Mouse (Mus musculus): ENCODE measurements around the gene Notch2. TPM values are rescaled to one million over a fixed set of nuclear protein-coding genes. Genes with fewer than 3 reads are reported as not detected.
A peak's percentile ranks its signal among the peaks of the same experiment; 100 is the strongest.

Notch2 gene
- polyA plus RNA-seq, 1 experiment: 16.3 TPM

DNA sequence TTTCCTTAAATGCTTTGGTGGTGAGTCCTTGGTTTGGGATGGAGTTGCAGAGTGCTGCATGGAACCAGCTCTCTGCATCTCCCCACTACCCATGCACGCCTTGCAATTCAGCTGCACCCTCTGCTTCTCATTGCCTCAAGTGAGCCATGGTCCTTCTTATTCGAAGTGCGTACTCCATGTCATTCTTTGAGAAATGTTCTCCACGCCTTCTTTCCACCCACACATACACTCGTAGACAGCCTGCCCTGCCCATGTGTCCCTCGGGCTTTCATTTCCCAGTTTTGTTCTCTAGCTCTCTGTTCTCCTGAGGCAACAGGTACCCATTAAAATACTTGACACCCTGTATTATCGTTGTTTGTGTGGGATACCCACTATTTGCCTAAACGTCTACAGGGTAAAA, 76.8 kb downstream of the Notch2 start:
- 82% methylated on average over 8 of the region's 8 CpGs for WGBS
- H3K4me1 ChIP-seq (ENCODE audit: control insufficient read depth, insufficient read depth, low read length): no peaks in the 10 kb centered on the region
- no peak for TF ChIP-seq CTCF (conservative IDR thresholded peaks at IDR 0.05; ENCODE audit: insufficient read depth, insufficient read length, low read depth, low read length)
- no peak for TF ChIP-seq POLR2A (IDR thresholded peaks at IDR 0.05; ENCODE audit: low read depth, low read length)
- DNase-seq: no peak
- H3K4me3 ChIP-seq (ENCODE audit: insufficient read depth, low read depth, low read length): no peak overlapping the region
- H3K36me3 ChIP-seq (ENCODE audit: control insufficient read depth, insufficient read depth, low read length): no peaks in the 10 kb centered on the region
- no peaks in the 10 kb centered on the region for H3K27me3 ChIP-seq (replicated peaks; ENCODE audit: control insufficient read depth, insufficient read depth, low read length)
- no peak overlapping the region for H3K27ac ChIP-seq (ENCODE audit: insufficient read depth, low read depth, low read length)

DNA sequence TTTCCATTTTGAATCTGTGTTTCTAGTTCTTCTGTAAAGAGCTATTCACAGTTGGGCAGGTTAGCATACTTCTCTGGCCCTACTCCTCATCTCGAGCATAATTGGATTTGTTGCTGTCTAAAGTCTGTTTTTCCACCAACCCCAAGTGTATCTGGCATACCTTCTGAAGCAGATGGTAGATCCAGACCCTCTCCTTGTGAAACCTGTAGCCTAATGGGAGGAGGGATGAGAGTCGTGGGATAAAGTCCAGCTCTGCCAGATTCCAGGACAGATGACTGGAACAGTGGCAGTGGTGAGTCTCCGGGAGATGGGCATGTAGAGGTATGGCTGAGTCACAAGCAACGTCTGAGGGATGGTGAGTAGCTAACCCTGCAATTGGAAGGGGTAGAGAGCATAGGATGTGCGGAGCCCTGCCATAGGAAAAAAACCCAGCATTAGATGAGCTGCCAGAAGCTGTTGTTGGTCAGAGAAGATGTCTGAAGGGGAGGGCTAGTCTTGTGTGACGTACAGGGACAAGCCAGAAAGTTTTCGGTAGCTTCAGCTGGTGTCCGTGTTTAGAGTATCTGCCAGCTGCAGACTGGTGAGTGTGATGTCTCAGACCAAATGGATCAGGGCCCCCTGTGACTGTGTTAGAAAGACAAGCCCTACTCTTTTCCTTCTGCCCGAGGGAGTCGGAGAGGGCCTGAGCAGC, 79.5 kb downstream of the Notch2 start:
- TF ChIP-seq CTCF (conservative IDR thresholded peaks at IDR 0.05; ENCODE audit: insufficient read depth, insufficient read length, low read depth, low read length): no peak
- TF ChIP-seq POLR2A (IDR thresholded peaks at IDR 0.05; ENCODE audit: low read depth, low read length): no peak

DNA sequence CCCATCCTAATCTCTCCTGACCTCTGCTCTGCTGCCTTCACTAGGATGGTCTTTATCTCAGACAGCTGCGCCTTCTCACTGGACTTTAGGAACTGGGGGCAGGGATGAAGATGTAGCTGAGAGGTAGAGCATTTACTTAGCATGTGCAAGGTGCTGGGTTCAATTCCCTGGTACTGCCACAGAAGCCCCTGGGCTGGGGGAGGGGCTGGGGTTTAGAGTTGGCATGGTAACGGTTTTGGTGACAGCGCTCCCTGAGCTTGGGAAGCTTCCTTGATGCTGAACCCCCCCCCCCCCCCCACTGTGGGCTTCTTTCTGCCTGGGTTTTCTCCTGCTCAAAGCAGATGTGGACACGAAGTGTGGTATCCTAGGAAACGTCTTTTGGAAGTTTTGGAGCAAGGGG, 80.6 kb downstream of the Notch2 start:
- no peak for DNase-seq
- no peaks in the 10 kb centered on the region for H3K36me3 ChIP-seq (ENCODE audit: control insufficient read depth, insufficient read depth, low read length)
- 87% methylated on average over 5 of the region's 5 CpGs for WGBS
- H3K4me1 ChIP-seq (ENCODE audit: control insufficient read depth, insufficient read depth, low read length): peaks cover 10% of the 10 kb centered on the region
- TF ChIP-seq POLR2A (IDR thresholded peaks at IDR 0.05; ENCODE audit: low read depth, low read length): no peak
- no peak for TF ChIP-seq CTCF (conservative IDR thresholded peaks at IDR 0.05; ENCODE audit: insufficient read depth, insufficient read length, low read depth, low read length)
- H3K27ac ChIP-seq (ENCODE audit: insufficient read depth, low read depth, low read length): no peak overlapping the region
- H3K27me3 ChIP-seq (replicated peaks; ENCODE audit: control insufficient read depth, insufficient read depth, low read length): no peaks in the 10 kb centered on the region
- H3K4me3 ChIP-seq (ENCODE audit: insufficient read depth, low read depth, low read length): no peak overlapping the region

More for the DNA sequence above, 79.5 kb downstream of the Notch2 start:
- no peaks in the 10 kb centered on the region for H3K36me3 ChIP-seq (ENCODE audit: control insufficient read depth, insufficient read depth, low read length)
- WGBS: 71% methylated on average over 10 of the region's 10 CpGs
- H3K27me3 ChIP-seq (replicated peaks; ENCODE audit: control insufficient read depth, insufficient read depth, low read length): no peaks in the 10 kb centered on the region
- no peak overlapping the region for H3K4me3 ChIP-seq (ENCODE audit: insufficient read depth, low read depth, low read length)
- no peak for DNase-seq
- H3K27ac ChIP-seq (ENCODE audit: insufficient read depth, low read depth, low read length): no peak overlapping the region
- H3K4me1 ChIP-seq (ENCODE audit: control insufficient read depth, insufficient read depth, low read length): peaks cover 2% of the 10 kb centered on the region

DNA sequence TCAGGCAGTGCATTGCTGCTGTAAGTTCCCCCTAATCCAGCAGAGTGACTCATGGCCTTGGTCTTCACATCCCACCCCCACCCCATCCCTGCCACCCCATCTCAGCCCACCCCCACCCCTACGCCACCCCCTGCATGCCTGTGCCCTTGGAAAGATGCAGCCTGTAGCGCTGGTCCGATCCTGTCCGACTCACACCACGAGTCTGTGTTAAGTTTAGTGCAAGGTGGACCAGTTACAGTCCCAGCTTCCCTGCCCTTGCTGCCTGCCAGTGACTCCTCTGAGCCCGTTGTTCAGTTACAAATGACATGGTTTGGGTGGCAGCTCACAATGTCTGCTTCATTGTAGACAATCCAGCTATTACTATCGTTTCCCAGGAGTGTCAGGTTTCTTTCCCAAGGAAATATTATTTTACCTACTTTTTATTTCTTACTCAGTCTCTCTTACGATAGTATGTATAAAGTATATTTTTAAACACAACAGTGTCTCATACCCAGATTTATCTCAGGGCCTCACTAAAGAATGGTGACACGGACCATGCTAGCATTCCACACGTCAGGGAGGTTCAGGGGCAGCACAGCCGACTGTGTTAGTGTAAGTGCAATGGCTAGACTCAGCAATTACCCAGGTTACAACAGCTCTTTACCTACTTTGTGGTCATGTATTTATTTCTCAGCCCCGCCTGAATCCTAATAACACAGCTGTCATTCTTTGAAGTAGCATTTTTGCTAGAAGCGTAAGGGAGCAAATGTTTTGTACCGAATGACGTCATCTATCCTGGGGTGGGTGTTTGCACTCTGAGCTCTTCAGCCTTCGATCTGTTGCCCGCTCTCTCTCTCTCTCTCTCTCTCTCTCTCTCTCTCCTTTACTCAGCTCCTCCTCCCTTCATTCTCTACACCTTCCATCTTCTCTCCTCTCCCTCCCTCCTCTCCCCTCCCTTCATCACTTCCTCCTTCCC, 81.6 kb downstream of the Notch2 start:
- no peak for DNase-seq
- H3K4me1 ChIP-seq (ENCODE audit: control insufficient read depth, insufficient read depth, low read length): peaks cover 15% of the 10 kb centered on the region
- no peaks in the 10 kb centered on the region for H3K36me3 ChIP-seq (ENCODE audit: control insufficient read depth, insufficient read depth, low read length)
- no peak overlapping the region for H3K27ac ChIP-seq (ENCODE audit: insufficient read depth, low read depth, low read length)
- 77% methylated on average over 17 of the region's 17 CpGs for WGBS
- no peak overlapping the region for H3K4me3 ChIP-seq (ENCODE audit: insufficient read depth, low read depth, low read length)
- H3K27me3 ChIP-seq (replicated peaks; ENCODE audit: control insufficient read depth, insufficient read depth, low read length): no peaks in the 10 kb centered on the region
- TF ChIP-seq POLR2A (IDR thresholded peaks at IDR 0.05; ENCODE audit: low read depth, low read length) (no peak), CTCF (conservative IDR thresholded peaks at IDR 0.05; ENCODE audit: insufficient read depth, insufficient read length, low read depth, low read length) (no peak)

DNA sequence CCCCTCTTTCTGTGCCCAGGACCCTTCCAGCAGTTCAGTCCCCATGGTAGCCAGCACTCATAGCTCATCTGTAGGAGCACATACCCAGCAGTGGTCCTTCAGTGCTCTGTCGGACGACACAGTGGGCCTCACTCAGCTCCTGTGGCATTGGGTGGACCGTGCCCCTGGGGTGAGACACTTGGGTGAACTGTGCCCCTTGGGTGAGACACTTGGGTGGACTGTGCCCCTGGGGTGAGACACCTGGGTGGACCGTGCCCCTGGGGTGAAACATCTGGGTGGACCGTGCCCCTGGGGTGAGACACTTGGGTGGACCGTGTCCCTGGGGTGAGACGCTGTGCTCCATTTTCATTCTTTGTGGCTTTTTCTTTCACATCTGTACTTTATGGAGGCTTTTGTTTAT, 83.7 kb downstream of the Notch2 start:
- Histone ChIP-seq H3K27ac (ENCODE audit: insufficient read depth, low read depth, low read length) (no peak overlapping the region), H3K36me3 (ENCODE audit: control insufficient read depth, insufficient read depth, low read length) (no peaks in the 10 kb centered on the region; the same call in 1 of the 2 replicates), H3K4me3 (ENCODE audit: insufficient read depth, low read depth, low read length) (no peak overlapping the region), H3K4me1 (ENCODE audit: control insufficient read depth, insufficient read depth, low read length) (peaks cover 19% of the 10 kb centered on the region), H3K27me3 (replicated peaks; ENCODE audit: control insufficient read depth, insufficient read depth, low read length) (no peaks in the 10 kb centered on the region)
- WGBS: 75% methylated on average over 7 of the region's 7 CpGs
- peak; percentile 19 for DNase-seq
- TF ChIP-seq POLR2A (IDR thresholded peaks at IDR 0.05; ENCODE audit: low read depth, low read length) (no peak), CTCF (conservative IDR thresholded peaks at IDR 0.05; ENCODE audit: insufficient read depth, insufficient read length, low read depth, low read length) (no peak)

DNA sequence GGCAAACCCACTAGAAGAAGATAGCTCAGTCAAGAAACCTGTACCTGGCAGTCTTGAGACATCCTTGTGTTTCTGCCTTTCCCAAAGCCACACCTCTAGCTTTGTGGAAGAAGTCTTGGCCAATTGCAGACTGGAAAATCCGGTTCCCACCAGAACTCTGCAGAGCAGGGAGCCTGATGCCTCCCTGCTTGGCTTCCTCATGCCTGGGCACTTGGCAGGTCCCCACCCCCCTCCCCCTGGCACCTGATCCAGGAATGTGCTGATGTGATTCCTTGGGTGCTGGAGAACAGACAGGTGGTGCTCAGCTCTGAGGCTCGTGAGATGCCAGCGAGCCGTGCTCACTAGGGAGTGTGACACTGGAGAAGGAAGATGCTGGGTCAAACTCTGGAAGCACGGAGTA, 85.3 kb downstream of the Notch2 start:
- Histone ChIP-seq H3K36me3 (ENCODE audit: control insufficient read depth, insufficient read depth, low read length) (peaks cover 6% of the 10 kb centered on the region; the same call in 1 of the 2 replicates), H3K4me3 (ENCODE audit: insufficient read depth, low read depth, low read length) (no peak overlapping the region), H3K27me3 (replicated peaks; ENCODE audit: control insufficient read depth, insufficient read depth, low read length) (no peaks in the 10 kb centered on the region), H3K4me1 (ENCODE audit: control insufficient read depth, insufficient read depth, low read length) (peaks cover 19% of the 10 kb centered on the region), H3K27ac (ENCODE audit: insufficient read depth, low read depth, low read length) (peak overlapping the region; percentile 70)
- 25% methylated on average over 5 of the region's 5 CpGs for whole genome bisulfite sequencing
- no peak for TF ChIP-seq CTCF (conservative IDR thresholded peaks at IDR 0.05; ENCODE audit: insufficient read depth, insufficient read length, low read depth, low read length)
- DNase-seq: peak; percentile 86

DNA sequence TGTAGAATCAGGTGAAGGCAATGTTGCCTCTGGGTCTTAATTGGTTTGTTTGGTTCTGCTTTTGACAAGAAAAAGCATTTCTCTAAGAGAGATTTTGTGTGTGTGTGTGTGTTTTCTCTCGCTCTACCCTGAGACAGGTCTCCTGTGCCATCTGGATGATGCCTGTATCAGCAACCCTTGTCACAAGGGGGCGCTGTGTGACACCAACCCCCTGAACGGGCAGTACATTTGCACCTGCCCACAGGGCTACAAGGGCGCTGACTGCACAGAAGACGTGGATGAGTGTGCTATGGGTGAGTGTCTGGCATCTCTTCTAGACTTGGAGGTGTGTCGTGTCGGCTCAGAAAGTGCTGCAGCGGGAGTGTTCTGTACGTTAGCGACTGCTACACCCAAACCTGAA, 86.0 kb downstream of the Notch2 start:
- TF ChIP-seq CTCF (conservative IDR thresholded peaks at IDR 0.05; ENCODE audit: insufficient read depth, insufficient read length, low read depth, low read length) (peak; percentile 73), POLR2A (IDR thresholded peaks at IDR 0.05; ENCODE audit: low read depth, low read length) (no peak)
- peak; percentile 46 for DNase-seq
- Histone ChIP-seq H3K36me3 (ENCODE audit: control insufficient read depth, insufficient read depth, low read length) (peaks cover 6% of the 10 kb centered on the region; the same call in 1 of the 2 replicates), H3K27ac (ENCODE audit: insufficient read depth, low read depth, low read length) (peak overlapping the region; percentile 65), H3K4me1 (ENCODE audit: control insufficient read depth, insufficient read depth, low read length) (peaks cover 20% of the 10 kb centered on the region), H3K27me3 (replicated peaks; ENCODE audit: control insufficient read depth, insufficient read depth, low read length) (no peaks in the 10 kb centered on the region), H3K4me3 (ENCODE audit: insufficient read depth, low read depth, low read length) (no peak overlapping the region)
- WGBS: 69% methylated on average over 10 of the region's 10 CpGs

Data from kidney, adult 2 months (tissue).